Mouse (Mus musculus): Measurements from ENCODE around the gene Lrrc75a. TPM values are rescaled to one million over a fixed set of nuclear protein-coding genes. Genes with fewer than 3 reads are reported as not detected.

Gene Lrrc75a
- polyA plus RNA-seq, 1 experiment, result 1.2 TPM

DNA sequence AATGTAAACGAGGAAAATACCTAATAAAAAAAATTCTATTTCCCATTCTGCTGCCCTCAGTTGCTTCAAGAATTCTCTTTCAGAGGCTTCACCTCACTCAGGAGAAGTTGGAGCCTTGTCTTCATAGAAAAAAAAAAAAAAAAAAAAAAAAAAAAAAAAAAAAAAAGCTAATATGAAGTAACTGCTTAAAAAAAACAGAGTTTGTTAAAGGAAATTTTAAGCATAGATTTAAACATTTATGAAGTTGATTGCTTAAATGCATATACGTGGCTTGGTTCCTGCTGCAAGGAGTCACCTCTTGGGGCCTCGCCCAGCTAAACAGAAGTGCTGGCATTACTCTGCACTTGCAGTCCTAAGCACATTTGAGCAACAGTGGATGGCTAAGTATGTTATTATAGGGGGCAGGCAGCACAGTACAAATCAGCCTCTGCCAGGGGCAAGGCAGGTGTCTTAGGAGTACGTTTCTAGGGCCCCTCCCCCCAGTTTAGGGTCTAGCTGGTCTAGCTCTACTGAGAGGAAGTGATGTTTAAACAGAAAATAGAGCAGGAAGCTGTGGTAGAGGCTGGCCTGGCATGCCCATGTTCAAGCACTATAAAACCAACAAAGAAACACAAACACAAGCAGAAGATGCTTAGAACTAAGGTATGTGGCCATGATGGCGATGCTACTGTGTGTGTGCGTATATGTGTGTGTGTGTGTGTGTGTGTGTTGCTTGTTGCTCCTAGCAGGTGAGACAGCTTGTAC, 74.2 kb downstream of the Lrrc75a start, which contains the start of gene Trpv2:
Trpv2 (plus strand) TSS at position 528 of the 744 bp plus-strand sequence.
- Histone ChIP-seq H3K27ac (replicated peaks; ENCODE audit: low read depth, low read length) (no peak within 1 kb of the TSS), H3K4me3 (ENCODE audit: insufficient read depth, low read depth, low read length) (peak within 1 kb of the TSS; percentile 56), H3K4me1 (ENCODE audit: control insufficient read depth, insufficient read depth, insufficient read length, low read length) (no peaks in the 10 kb centered on the region)

DNA sequence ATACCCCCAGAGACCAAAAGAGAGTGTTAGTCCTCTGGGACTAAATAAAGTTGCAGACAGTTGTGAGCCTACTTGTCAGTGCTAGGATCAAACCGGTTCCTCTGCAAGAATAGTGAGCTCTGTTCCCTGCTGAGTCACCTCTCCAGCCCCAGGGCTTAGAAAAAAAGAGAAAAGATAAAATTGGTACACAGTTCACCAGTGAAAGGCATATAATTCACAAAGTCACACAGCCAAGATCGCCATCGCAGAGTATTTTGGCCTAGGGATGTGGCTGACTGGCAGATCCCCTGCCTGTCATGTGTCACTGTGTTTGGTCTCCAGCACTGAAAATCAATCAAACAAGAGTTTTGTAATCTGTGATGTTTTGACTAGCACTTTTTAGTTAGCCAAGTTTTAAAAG, 80.0 kb downstream of the Lrrc75a start:
- Histone ChIP-seq H3K4me3 (ENCODE audit: insufficient read depth, low read depth, low read length) (no peak overlapping the region), H3K4me1 (ENCODE audit: control insufficient read depth, insufficient read depth, insufficient read length, low read length) (peaks cover 4% of the 10 kb centered on the region), H3K27ac (replicated peaks; ENCODE audit: low read depth, low read length) (no peak overlapping the region)

- Histone ChIP-seq H3K4me3 (ENCODE audit: insufficient read depth, low read depth, low read length) (no peak overlapping the region), H3K4me1 (ENCODE audit: control insufficient read depth, insufficient read depth, insufficient read length, low read length) (peaks cover 4% of the 10 kb centered on the region), H3K27ac (replicated peaks; ENCODE audit: low read depth, low read length) (no peak overlapping the region; the same call in 1 of the 2 replicates)
Measured at GRCm38 (mm10) chr11:62566211-62566610, 82.1 kb downstream of the Lrrc75a start.

DNA sequence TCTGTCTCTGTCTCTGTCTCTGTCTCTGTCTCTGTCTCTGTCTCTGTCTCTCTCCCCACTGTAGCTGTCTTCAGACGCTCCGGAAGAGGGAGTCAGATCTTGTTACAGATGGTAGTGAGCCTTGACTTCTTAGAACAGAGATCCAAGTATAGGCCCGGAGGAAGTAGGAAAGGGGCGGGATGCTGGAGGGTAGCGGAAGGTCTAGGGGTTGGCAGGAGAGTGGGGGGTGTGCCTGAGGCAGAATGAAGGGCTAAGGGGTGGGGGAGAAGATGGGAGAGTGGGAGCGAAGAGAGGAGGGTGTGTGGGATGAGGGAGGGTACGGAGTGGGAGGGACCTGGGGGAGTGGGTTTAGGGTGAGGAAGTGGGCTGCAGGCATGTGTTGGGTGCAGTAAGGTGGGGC, 82.6 kb downstream of the Lrrc75a start:
- Histone ChIP-seq H3K4me3 (ENCODE audit: insufficient read depth, low read depth, low read length) (no peak overlapping the region), H3K27ac (replicated peaks; ENCODE audit: low read depth, low read length) (no peak overlapping the region)

DNA sequence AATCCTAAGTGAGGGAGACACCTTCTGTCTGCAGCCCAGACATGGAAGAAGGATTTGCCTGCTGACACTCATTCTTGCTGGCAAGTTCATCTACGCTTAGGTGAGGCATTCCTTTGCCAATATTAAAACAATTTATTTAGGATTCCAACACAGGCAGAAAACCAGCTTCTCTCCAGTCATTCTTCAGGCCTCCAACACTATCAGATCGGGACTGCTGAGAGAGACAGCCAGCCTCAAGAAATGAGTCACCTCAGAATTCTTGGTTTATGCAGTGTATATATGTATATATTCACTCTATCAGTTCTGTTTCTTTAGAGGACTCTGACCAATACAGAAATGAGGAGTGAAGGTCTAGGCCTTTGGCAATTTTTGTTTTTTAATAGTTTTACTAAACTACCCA, 84.7 kb downstream of the Lrrc75a start:
- no peak overlapping the region for H3K4me3 ChIP-seq (ENCODE audit: insufficient read depth, low read depth, low read length)
- peaks cover 8% of the 10 kb centered on the region for H3K4me1 ChIP-seq (ENCODE audit: control insufficient read depth, insufficient read depth, insufficient read length, low read length)
- H3K27ac ChIP-seq (replicated peaks; ENCODE audit: low read depth, low read length), result no peak overlapping the region

More for the DNA sequence above, 82.6 kb downstream of the Lrrc75a start:
- H3K4me1 ChIP-seq (ENCODE audit: control insufficient read depth, insufficient read depth, insufficient read length, low read length), result peaks cover 4% of the 10 kb centered on the region

DNA sequence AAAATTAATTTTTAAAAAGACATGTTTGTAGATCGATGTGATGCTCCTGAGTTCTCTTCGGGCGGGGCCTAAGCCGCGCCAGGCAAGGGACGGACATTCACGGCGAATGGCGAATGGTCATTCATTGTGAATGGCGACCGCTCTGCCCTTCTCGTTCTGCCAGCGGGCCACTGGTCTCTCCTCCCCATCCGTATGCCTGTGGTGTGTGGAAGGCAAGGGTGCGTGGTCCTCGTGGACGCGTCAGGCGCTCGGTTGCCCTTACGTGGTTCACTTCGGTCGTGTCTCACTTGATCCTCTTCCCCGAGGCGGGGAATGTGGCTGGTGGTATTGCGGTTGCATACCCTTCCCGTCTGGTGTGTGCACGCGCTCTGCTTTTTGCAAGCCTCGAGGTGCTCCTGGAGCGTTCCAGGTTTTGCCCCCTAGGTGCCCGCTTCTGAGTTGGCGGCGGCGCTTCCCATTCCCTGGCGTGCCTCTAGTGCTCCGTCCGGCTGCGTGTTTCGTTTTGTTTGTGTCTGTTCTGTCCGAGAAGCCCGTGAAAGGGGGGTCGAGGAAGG, 87.8 kb downstream of the Lrrc75a start:
- Histone ChIP-seq H3K4me3 (ENCODE audit: insufficient read depth, low read depth, low read length) (peak overlapping the region; percentile 54), H3K27ac (replicated peaks; ENCODE audit: low read depth, low read length) (no peak overlapping the region), H3K4me1 (ENCODE audit: control insufficient read depth, insufficient read depth, insufficient read length, low read length) (peaks cover 4% of the 10 kb centered on the region; the same call in 1 of the 2 replicates)

GRCm38 (mm10) chr11:62558961-62559646, 89.2 kb downstream of the Lrrc75a start:
- Histone ChIP-seq H3K27ac (replicated peaks; ENCODE audit: low read depth, low read length) (peak overlapping the region; percentile 78), H3K4me3 (ENCODE audit: insufficient read depth, low read depth, low read length) (no peak overlapping the region), H3K4me1 (ENCODE audit: control insufficient read depth, insufficient read depth, insufficient read length, low read length) (peaks cover 6% of the 10 kb centered on the region; the same call in 1 of the 2 replicates)

DNA sequence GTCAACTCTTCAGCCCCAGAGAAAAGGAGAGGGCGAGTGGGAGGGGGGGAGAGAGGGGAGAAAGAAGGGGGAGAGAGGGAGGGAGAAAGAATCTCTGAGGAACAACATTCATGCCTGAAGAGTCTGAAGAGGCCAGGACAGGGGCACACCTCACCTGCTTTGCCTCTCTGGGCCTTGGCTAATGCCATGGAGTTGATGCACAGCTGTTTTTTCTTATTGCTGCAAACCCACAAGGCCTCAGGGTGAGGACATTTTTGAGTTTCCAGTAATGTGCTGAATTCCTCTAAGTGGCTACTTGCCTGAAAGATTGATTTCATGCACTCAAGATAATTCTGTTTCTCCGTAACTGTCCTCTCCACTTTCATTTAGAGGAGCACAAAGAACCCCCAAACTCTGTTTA, 90.2 kb downstream of the Lrrc75a start:
- Histone ChIP-seq H3K4me1 (ENCODE audit: control insufficient read depth, insufficient read depth, insufficient read length, low read length) (peaks cover 6% of the 10 kb centered on the region; the same call in 1 of the 2 replicates), H3K4me3 (ENCODE audit: insufficient read depth, low read depth, low read length) (no peak overlapping the region), H3K27ac (replicated peaks; ENCODE audit: low read depth, low read length) (peak overlapping the region; percentile 78; the same call in 1 of the 2 replicates)

GRCm38 (mm10) chr11:62557205-62557604, 91.1 kb downstream of the Lrrc75a start:
- peaks cover 6% of the 10 kb centered on the region; the same call in 1 of the 2 replicates for H3K4me1 ChIP-seq (ENCODE audit: control insufficient read depth, insufficient read depth, insufficient read length, low read length)
- peak overlapping the region; percentile 52; the same call in 1 of the 2 replicates for H3K27ac ChIP-seq (replicated peaks; ENCODE audit: low read depth, low read length)

DNA sequence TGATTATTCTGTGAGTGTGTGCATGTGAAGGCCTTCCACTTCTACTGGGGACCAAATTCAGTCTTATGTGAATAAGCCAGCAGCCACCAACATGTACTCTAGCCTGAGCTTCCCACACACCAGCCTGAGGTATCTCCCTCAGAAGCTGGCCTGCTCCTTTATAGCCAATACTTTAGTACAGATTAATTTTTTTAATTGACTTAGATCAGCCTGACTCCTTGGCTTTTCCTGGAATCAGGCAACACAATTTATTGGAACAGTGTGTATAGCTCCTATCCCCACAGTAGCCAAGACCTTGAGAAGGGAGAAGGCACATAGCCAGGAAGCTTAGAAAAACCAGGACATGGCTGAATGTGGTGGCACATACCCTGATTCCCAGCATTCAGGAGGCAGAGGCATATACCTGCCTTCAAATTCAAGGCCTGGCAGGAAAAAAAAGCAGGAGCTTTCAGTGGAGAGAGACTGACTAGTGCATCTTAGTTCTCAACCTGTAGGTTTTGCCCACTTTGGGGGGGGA, 92.4 kb downstream of the Lrrc75a start:
- Histone ChIP-seq H3K27ac (replicated peaks; ENCODE audit: low read depth, low read length) (no peak overlapping the region), H3K4me1 (ENCODE audit: control insufficient read depth, insufficient read depth, insufficient read length, low read length) (peaks cover 6% of the 10 kb centered on the region; the same call in 1 of the 2 replicates)

More at GRCm38 (mm10) chr11:62557205-62557604, 91.1 kb downstream of the Lrrc75a start:
- no peak overlapping the region for H3K4me3 ChIP-seq (ENCODE audit: insufficient read depth, low read depth, low read length)

GRCm38 (mm10) chr11:62554934-62555517, 93.3 kb downstream of the Lrrc75a start:
- Histone ChIP-seq H3K27ac (replicated peaks; ENCODE audit: low read depth, low read length) (no peak overlapping the region), H3K4me1 (ENCODE audit: control insufficient read depth, insufficient read depth, insufficient read length, low read length) (peaks cover 6% of the 10 kb centered on the region; the same call in 1 of the 2 replicates), H3K4me3 (ENCODE audit: insufficient read depth, low read depth, low read length) (no peak overlapping the region)

More for the DNA sequence above, 92.4 kb downstream of the Lrrc75a start:
- H3K4me3 ChIP-seq (ENCODE audit: insufficient read depth, low read depth, low read length), result no peak overlapping the region

Other genes starting within 250 kb of the Lrrc75a start
- gene Pigl, start 190.1 kb downstream of the Lrrc75a start, polyA plus RNA-seq (2012; ENCODE audit: insufficient read depth, insufficient read length, missing spikeins), result 4.2 and 4.7 TPM in 2 replicates
- gene Ncor1, start 190.0 kb downstream of the Lrrc75a start, polyA plus RNA-seq (2012; ENCODE audit: insufficient read depth, insufficient read length, missing spikeins), result 78.8 and 119 TPM in 2 replicates
- 41.7 and 45.2 TPM in 2 replicates for gene Cenpv, start 109.3 kb downstream of the Lrrc75a start, polyA plus RNA-seq (2012; ENCODE audit: insufficient read depth, insufficient read length, missing spikeins)
- 359 and 432 TPM in 2 replicates for gene Ubb, start 97.4 kb downstream of the Lrrc75a start, polyA plus RNA-seq (2012; ENCODE audit: insufficient read depth, insufficient read length, missing spikeins)
- 1.0 and 2.5 TPM in 2 replicates for gene Trpv2, start 74.0 kb downstream of the Lrrc75a start, polyA plus RNA-seq (2012; ENCODE audit: insufficient read depth, insufficient read length, missing spikeins)
- 2.3 and 3.6 TPM in 2 replicates for gene Mmgt2, start 141 bp upstream of the Lrrc75a start, polyA plus RNA-seq (2012; ENCODE audit: insufficient read depth, insufficient read length, missing spikeins)
- gene Zfp287, start 83.4 kb upstream of the Lrrc75a start, polyA plus RNA-seq (2012; ENCODE audit: insufficient read depth, insufficient read length, missing spikeins), result 0.46 and 0.91 TPM in 2 replicates
- gene Gm10428, start 104.6 kb upstream of the Lrrc75a start, polyA plus RNA-seq (2012; ENCODE audit: insufficient read depth, insufficient read length, missing spikeins), result not detected in 2 replicates
- gene Zfp286, start 140.9 kb upstream of the Lrrc75a start, polyA plus RNA-seq (2012; ENCODE audit: insufficient read depth, insufficient read length, missing spikeins), result 1.1 TPM in 1 of 2 replicates, not detected in the other
- gene Trim16, start 171.7 kb upstream of the Lrrc75a start, polyA plus RNA-seq (2012; ENCODE audit: insufficient read depth, insufficient read length, missing spikeins), result 12.2 and 19.9 TPM in 2 replicates
- gene Fbxw10, start 198.5 kb upstream of the Lrrc75a start, polyA plus RNA-seq (2012; ENCODE audit: insufficient read depth, insufficient read length, missing spikeins), result 0.55 TPM in 1 of 2 replicates, not detected in the other
- gene Tvp23b, start 230.9 kb upstream of the Lrrc75a start, polyA plus RNA-seq (2012; ENCODE audit: insufficient read depth, insufficient read length, missing spikeins), result 16.4 and 28.5 TPM in 2 replicates